Mouse (Mus musculus) urinary bladder, postnatal 4 days (tissue): ENCODE measurements at regions not wholly inside any gene's neighbourhood (a gene's known extent, or its start where the extent isn't known, plus 50 kb on each side); places are given as distances from the start of the nearest gene placed in this dataset.
"Not testable (repeated sequence)": the region's sequence is repeated elsewhere in the genome, so short reads cannot be mapped to it uniquely, and the experiment has no call there.

Experiments used
- DNase-seq, 2 experiments: peaks; one replicate each; pipeline ENCODE4 v3.0.0; 2021 to 2022; ENCODE audit warnings: low spot score in 2 of 2

DNA sequence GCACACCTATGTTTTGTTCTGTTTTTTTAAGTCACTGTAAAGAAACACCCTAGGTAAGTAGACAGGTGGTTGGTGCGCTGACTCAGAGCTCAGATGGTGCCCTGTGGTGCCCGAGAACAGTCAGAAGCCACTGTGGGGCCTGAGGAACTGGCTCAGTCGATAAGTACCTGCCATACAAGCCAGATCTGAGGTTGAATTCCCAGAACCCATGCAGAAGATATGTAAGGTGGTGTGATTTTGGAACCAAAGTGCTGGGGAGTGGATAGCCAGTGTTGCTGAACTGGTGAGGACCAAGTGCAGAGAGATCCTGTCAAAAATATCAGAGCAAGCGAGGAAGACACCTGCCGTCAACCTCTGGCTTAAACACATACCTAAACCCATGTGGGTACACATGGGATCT is 65.4 kb downstream of the Chst1 start:
- DNase-seq: no peak

DNA sequence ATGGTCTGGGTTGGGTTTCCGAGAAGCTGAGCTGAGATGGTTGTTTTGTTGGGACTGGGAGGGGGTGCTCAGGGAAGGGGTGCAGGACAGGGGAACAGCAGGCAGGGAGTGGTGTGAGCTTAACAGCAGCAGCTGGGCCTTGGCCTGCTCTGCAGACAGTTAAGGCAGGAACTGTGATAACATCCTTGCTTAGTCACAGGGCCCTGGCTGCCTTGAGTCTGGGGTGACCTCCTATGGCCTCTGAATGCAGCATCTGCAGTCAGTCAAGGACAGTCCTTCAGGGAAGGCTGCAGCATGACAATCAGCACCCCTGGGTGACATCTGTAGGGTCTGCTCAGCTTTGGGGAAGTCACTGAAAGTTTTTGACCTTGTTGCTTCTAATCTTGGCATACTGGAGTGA is 67.7 kb downstream of the Chst1 start:
- DNase-seq: peak in 1 of 2 experiments; percentile 22

DNA sequence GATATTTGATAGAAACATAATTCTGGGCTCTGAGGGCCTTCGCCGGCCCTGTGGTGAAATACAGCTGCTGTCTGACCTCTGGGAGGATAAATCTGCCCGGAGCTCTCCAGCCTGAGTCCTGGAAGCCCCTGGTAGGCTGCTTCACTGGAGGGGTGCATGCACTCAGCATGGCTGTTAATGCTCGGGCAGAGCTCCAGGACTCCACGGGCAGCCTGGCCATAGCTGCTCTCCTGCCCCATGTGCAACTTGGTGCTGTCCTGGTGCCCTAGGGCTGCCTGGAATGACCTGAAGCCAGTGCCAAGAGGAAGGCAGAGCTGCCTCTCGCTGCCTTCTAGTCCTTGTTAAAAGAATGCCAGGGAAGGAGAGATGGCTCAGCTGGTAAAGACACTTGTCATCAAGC is 68.2 kb downstream of the Chst1 start:
- no peak for DNase-seq

DNA sequence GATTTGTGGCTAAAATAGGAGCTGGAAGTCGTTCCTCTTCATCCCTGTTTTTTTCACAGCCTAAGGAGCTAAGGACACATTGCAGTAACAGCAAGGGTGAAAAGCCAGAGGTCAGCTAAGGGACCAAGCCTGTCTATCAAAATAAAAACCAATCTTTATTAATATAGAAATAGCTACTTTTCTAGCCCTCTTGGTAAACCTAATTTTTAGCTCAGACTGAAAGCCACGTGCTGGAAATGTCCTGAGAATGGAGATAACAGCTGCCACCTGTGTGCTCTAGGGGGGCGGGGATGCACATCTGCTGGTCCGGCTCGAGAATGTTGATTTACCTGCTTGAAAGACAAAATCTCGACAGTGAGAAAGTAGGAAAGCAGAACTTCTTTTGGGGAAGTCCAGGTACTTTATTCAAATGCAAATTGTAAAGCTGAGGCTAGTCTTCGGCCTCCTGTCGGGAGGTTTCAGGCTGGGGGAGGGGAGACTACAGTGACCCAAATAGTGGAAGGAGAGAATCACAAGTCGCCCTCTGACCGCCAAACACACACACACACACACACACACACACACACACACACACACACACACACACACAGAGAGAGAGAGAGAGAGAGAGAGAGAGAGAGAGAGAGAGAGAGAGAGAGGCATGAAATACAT is 70.0 kb downstream of the Chst1 start:
- DNase-seq: not testable (repeated sequence)

DNA sequence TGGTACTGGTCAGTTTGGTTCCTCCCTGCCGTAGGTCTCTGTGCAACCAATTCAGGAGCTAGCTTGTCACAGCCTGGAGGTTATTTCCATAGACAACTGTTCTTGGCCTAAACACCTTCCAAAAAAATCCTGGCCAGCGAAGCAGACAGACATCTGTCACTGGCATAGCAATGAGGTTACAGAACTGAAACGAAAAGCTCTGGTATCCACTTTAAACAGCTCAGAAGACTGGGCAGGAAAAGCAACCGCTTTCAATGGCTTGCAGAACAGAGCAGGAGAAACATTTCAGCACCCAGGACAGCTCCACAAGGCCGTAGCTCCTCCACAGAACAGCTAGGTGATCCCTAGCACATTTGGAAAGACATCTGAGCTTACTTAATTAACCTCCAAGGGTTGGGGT is 72.1 kb downstream of the Chst1 start:
- DNase-seq: peak; percentile 29 to 66

DNA sequence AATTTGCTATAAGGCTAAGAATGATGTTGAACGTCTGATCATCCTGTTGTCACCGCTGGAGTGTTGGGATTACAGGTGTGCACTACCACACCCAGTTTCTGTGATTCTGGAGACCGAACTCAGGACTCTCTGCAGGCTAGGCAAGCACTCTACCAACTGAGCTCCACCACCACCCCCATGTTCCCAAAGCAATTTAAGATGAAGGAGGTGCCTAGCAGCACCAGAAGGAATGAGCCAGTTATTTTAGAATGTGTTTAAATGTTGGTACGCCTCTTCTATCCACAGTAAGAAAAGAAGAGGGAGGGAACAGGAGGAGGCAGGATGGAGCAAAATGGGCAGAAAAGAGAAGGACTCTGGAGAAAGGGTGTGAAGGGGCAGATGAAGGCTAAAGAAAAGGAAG is 72.6 kb downstream of the Chst1 start:
- no peak for DNase-seq

DNA sequence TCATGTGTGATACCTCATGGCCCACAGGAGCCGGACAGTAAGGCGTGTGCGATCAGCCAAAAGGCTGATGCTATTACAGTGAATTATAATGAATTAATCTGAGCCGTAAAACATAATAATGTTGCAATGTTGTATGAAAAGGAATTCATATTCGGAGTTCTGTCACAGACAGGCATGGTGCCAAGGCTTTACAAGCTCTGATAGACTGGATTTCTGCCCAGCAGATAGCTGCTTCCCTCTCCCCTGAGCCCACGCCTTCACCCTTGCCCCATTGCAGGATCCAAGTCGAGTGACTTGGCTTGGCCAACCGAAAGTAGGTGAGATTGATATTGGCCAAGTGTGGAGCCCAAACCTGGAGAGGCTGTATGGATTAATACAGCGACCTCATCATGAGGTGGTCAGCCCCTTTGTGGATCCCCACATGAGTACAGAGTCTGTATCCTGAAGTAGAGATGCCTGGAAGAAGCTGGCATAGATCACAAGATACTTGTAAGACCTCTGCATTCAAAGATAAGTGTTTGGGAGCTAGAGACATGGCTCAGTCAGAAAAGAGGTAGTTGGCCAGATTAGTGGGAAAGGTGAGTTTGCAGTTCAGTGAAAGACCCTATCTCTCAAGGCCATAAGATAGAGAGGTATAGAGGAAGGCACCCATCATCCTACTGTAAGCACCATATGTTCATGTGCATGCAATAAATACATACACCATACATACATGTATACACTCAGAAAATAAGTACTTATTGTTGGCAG is 73.7 kb downstream of the Chst1 start:
- no peak for DNase-seq

DNA sequence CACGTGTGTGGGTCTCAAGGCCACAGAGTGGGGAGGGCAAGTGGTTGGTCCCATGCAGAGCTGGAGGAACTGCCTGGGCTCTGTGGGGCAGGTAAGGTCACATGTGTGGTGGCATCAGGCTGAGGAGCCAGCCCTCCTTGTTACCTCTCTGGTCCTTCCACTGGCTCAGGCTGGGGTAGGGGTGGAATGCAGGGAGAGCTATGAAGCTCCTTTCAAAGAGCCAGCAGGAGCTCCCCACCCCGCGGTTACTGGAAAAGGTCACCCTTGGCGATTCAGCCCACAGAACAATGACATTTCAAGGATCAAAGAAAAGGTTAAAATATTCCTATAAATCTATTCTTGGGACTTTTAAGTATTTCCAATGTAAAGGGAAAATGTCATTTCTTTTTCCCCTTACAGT is 74.4 kb downstream of the Chst1 start:
- DNase-seq: no peak

DNA sequence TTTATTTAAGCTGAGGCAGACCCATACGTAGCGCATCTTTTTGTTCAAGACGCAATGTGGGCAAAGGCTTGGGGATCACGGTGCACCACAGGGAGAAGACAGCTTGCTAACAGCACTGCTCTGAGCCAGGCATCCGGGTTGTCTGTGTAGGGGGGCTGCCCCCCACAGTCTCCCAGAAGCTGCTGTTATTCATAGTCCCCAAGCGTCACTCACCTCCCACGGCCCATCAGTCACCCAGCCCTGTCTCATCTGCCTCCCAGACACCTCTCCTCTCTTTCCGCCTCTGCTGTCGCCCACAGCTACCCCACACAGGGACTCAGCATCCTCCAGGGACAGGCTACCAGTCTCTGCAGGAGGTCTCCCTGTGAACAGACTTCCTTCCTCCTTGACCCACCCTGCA is 75.7 kb downstream of the Chst1 start:
- DNase-seq: no peak

DNA sequence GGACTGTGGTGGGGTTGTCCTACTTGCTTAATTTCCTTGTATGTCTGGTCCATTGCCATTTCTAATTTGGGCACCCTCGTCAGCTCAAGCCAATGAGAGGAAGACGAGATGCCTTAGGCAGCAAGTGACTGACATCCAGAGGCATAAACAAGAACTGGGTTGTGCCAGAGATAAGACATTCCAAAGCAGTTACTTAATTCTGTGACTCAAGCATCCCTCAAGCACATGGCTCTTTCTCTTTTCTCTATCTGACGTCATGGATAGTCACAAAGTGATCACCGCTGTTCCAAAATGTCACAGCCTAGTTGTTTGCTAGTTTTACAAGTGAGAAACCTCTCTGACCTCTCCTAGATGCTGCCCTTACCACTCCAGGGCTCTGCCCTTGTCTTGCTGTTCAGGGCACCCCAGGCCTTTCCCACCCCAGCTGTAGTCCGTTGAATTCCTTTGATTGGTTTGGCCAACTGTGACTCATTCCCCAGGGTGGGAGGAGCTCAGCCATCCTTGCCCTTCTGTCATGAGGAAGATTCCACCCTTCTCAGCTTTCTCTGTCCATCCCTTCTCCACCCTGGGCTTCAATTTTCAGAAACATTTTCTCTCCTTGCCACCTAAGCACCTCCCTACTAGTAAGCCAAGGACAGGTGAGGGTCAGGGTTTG is 78.9 kb downstream of the Chst1 start:
- no peak for DNase-seq

DNA sequence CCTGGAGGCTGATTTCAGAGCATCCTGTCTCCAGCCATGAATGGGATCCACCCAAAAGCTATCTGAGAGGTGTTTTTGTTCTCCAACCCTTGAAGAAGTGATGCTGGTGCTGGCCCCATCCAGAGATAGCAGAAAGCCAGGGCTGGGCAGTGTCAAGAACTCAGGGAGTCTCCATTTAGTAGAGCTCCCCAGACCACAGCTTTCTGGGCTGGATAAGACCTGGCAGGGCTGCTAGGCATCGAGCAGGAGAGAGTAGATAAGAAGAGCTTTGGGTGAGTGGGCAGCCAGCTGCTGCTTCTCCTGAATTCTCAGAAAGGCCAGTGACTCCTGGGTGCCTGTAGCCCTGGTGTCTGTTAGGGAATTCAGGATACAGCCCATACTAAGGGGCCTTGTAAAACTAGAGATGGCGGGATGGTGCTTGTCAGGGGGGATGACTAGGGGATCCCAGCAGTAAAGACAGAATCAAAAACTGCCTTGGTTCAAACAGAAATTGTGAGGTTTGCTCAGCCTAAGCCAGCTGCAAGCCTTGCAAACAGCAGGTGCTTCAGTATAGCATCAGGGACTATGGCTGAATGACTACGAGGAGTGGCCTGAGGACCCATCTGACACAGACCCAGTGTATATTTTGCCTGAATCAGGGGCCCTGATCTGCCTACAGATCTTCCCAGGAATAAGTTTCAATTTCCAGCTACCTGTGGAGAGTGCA is 79.6 kb downstream of the Chst1 start:
- DNase-seq: no peak

DNA sequence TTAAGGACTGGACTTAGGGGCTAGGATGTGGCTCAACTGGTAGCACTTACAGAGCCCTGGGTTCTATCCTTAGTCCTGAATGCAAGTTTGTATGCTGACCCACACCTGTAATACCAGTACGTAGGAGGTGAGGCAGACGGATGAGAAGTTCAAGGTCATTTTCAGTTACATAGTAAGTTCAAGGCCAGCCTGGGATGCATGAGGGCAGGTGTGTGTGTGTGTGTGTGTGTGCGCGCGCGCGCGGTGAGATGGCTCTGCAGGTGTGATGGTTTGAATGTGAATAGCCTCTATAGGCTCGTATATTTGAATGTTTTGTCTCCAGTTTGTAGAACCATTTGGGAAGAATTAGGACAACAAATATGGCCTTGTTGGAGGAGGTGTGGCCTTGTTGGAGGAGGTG is 82.7 kb downstream of the Chst1 start:
- no peak for DNase-seq

DNA sequence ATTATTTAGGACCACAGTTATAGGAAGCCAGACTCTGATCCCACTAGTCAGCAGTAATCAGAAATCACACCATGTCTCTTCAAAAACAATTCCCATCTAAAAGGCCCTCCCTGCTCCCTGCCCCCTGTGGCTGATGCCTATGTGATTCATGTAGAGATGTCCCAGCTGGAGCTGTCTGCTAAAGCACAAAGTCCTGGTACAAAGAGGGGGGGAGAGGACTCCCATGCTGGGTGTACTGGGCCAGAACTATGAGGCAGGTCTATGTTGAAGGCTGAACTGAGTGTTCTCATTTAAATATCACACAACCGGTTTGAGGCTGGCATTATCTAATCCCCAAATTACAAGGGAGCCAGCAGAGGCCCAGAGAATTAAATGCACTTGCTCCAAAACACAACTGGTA is 88.2 kb downstream of the Chst1 start:
- DNase-seq: no peak

DNA sequence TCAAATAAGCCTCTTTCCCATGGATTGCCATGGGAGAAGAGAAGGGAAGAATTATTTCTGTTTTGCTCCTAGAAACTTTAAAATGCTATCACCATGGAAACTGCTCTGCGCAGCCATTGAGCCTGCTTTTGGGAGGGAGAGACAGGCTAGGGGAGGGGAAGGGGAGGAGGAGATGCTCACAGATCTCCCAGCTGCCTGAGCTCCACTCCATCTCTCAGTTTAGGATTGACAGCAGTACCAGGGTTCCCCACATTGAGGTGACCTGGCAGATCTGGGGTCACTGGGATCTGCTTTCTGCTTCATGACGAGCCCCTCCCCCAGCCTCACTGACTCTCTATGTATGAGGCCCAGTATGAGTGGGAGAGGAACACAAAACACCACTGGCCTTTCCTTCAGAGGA is 89.7 kb downstream of the Chst1 start:
- DNase-seq: no peak

DNA sequence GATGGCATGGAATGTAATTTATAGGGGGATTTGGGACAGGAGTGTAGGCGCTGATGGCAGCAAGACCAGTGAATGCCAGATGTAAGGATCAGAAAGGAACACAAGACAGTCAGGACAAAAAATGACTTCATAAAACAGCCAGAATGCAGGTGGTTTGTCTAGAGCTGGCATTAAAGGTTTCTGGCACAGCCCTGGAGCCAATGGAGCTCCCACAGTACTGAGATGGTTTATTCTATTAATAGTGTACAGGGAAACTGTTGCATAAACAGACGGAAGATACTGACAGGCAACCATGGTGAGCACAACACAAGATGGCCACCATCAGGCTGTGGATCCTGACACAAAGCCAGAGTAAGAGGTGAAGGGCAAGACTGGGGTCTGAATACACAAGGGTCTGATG is 90.8 kb downstream of the Chst1 start:
- DNase-seq: no peak

DNA sequence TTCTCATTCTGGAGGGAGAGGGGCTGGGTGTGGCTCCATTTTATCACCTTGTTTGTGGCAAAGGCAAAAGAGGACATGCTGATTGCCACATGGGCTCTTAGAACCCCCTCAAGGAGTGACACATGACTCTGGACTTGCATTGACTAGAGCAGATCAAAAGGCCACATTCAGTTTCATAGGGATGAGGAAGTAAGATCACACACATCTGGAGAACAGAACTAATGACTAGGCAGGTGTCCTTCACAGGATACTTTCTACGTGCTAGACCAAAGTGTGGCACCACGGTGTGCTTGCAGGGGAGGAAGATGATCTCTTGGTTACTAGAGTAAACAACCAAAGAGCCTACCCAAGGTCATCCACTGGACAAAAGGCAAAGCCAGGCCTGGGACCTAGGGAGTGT is 91.9 kb downstream of the Chst1 start:
- DNase-seq: no peak

DNA sequence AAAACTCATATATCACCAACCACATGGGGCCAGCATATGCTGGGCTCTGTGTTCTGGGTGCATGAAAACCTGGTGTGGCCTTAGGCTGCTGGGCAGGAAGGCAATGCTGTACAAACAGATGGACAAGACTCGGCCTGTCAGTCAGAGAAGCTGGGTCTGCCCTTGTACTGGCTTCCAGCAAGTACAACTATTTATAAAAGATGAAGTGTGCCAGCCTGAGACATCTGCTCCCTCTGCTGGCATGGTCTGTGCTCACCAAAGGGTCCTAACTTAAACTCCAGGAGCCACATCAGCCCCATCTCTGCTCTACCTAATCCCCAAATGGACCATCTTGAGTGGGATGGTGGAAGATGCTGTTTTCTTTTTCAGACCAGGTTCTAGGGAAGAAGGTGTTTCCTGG is 93.1 kb downstream of the Chst1 start:
- no peak for DNase-seq

DNA sequence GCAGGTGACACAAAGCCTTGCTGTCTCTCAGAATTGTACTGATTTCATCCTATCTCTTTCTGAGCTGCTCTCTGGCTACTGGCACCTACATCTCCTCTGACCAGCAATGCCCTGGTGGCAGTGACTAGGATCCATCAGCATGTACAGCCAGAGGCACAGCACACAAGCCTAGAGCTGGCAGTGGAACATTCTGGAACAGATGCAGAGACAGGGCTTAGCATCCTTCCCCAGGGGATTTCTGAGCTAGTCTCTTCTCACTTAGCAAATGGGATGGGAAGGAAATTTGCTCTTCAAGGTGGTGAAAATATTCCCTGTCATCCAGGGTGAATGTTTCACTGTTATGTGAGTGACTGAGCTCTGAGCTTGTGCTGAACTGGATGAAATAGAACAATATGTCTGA is 93.5 kb downstream of the Chst1 start:
- DNase-seq: no peak

DNA sequence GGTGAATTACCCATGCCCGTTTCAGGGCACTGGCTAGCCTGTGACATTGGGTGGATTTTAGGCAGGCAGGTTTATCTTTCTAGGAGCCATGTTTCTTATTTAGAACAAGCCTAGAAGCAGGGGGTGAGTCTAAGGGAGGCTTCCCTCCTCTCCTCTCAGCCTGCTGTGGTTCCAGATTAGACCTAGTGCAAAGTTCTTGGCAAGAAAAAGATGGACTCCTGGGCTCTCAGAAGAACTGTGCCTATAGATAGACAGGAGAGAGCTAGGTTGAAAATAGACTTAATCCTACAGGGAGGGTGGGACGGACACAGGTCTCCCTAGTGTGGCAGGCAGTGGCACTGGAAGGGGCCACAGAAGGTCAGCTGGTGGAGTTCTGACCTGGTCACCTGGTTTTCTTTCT is 95.3 kb downstream of the Chst1 start:
- DNase-seq: no peak

DNA sequence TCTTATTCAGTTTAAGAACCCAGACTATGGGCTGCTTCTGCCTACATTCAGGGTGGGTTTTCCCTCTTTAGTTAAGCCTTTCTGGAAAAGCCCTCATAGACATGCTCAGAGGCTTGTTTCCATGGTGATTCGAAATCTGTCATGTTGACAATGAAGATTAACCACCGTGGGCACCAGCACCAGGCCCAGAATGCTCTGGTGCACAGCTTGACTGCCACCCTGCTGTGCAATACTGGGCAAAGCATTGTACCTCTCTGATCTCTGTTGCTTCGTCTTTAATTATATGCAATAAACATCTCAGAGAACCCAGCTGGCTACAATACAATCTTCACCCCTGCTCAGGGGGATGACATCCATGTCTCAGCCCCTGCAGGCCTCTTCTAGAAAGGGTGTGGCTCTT is 96.4 kb downstream of the Chst1 start:
- no peak for DNase-seq

DNA sequence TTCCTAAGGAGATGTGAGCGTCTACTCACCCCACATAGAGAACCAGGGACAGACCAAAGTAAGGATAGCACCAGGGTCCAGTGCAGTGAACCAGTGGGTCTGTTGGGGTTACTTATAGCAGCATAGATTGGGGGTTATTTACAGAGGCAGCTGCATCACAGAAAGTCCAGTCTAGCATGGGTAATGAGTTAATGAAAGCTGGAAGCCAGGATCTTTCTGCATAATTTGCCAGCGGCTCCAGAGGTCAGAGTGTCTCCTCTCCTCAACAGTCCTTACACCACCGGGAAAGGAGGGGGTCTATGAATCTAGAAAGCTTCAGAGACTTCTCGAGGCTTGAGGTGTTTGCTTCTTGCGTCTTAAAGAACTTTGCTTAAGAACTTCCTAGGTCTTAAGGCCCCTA is 98.2 kb downstream of the Chst1 start:
- DNase-seq: no peak

DNA sequence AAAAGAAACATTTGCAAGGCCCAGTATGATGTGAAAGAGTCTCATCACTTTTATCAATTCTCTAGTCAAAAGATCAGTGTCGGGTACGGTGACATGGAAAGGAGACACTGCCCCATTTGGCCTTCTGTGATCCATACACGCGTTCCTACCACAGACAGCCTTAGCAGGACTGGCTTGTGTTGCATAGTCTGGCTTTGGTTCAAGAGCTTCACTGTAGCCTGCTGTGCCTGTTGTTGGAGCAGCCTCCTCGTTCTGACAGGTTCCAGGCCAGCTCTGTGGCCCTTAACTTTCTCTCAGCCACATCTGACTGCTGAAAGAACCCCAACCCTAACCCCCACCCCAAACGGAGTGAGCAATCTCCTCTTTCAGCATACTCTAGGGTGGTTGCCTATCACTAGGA is 99.9 kb downstream of the Chst1 start:
- DNase-seq: no peak

DNA sequence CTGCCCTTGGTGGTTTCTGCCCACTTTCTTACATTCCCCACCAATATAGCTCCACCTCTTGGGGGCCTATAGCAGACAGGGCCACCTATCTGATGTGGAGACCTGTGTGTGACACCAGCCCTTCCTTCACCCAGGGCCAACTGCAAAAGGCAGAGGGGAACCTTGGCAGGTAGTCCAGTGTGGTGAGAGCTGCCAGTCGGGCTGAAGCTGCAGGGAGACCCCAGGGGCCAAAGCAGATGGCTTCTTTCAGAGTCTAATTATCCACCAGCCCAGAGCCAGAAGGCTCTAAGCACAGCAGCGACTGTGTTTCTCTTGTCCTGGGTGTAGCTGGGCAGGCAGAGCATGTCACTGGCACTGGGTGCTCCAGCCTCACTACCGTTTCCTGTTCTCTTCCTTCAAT is 104.5 kb downstream of the Chst1 start:
- no peak for DNase-seq
